Mouse (Mus musculus): ENCODE results near the gene Gm9045. TPM values are rescaled to one million over a fixed set of nuclear protein-coding genes. Genes with fewer than 3 reads are reported as not detected.
"Not testable (repeated sequence)": the region's sequence is repeated elsewhere in the genome, so short reads cannot be mapped to it uniquely, and the experiment has no call there.

Gene Gm9045
- polyA plus RNA-seq, 1 experiment from 2014 or later, result not detected

DNA sequence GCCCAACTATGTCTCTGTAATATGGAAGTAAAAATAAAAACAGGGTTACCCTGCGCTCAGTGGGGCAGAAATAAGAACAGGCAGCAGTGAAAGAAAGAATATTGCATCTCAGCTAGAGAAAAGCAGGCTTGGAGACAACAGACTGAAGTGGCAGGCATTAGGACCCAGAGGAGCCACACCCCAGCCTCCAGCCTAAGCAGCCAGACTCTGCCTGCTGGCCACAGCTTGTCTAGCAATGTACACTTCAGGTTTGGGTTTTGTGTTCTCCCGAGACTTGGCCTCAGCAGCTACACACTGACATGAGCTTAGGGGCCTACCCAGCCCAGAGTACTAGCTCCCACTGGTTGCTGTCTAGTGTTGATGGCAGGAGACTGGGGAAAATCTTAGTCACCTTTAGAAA lies 35.5 kb downstream of the Gm9045 start:
- not testable (repeated sequence) for ATAC-seq (ENCODE audit: low FRiP score, low TSS enrichment); H3K36me3 ChIP-seq (ENCODE audit: control insufficient read depth, insufficient read depth, low read length); H3K27ac ChIP-seq (ENCODE audit: low read depth, low read length); H3K4me2 ChIP-seq (replicated peaks; ENCODE audit: low read depth, low read length); H3K4me3 ChIP-seq (ENCODE audit: low read length); H3K4me1 ChIP-seq (ENCODE audit: control insufficient read depth, insufficient read depth, low read length); H3K9ac ChIP-seq (ENCODE audit: low read depth, low read length); H3K27me3 ChIP-seq (ENCODE audit: control insufficient read depth, insufficient read depth, low read length); H3K9me3 ChIP-seq (ENCODE audit: control insufficient read depth, low read length)
- 47% methylated on average over 2 of the region's 2 CpGs for WGBS

DNA sequence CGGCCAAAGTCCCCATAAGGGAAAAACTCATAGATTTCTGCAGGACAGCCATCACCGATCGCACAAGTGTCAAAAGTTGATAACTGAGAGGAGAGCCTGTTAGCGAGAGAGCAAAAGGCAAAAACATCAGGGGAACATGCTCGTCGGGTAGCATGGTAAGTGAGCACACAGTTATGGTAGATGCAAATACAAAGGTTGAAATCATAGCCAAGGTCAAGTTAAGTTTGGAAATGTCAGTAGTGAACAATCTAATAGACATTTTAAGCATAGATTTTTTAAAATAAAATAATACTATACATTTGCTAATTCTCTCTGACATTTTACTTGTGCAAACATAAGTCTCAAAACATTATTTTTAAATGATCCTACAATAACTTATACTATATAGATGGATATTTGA lies 42.7 kb downstream of the Gm9045 start, which contains the start of gene Iltifb:
Gene Iltifb, minus strand, starts transcription at position 101 of the 400 bp plus-strand sequence.
- H3K4me2 ChIP-seq (replicated peaks; ENCODE audit: low read depth, low read length), result no peak within 1 kb of the TSS
- 93% methylated on average over 6 of the region's 6 CpGs for WGBS
- no peak within 1 kb of the TSS for H3K9ac ChIP-seq (ENCODE audit: low read depth, low read length)
- H3K4me3 ChIP-seq (ENCODE audit: low read length), result no peak within 1 kb of the TSS
- no peaks in the 10 kb centered on the region for H3K36me3 ChIP-seq (ENCODE audit: control insufficient read depth, insufficient read depth, low read length)
- H3K9me3 ChIP-seq (ENCODE audit: control insufficient read depth, low read length), result no peaks in the 10 kb centered on the region
- no peak for ATAC-seq (ENCODE audit: low FRiP score, low TSS enrichment)
- H3K4me1 ChIP-seq (ENCODE audit: control insufficient read depth, insufficient read depth, low read length), result no peaks in the 10 kb centered on the region
- H3K27me3 ChIP-seq (ENCODE audit: control insufficient read depth, insufficient read depth, low read length), result no peaks in the 10 kb centered on the region
- no peak within 1 kb of the TSS for H3K27ac ChIP-seq (ENCODE audit: low read depth, low read length)

Other genes starting within 250 kb of the Gm9045 start
- 18.3 and 32.2 TPM in 2 replicates for gene Mdm1, start 196.0 kb downstream of the Gm9045 start, polyA plus RNA-seq (2014; fragmentation: Nextera tagmentation; extraction: Ambion mirVana)
- not detected in 2 replicates for gene Il22, start 132.9 kb downstream of the Gm9045 start, polyA plus RNA-seq (2014; fragmentation: Nextera tagmentation; extraction: Ambion mirVana)
- not detected in 2 replicates for gene Gm32717, start 97.1 kb downstream of the Gm9045 start, polyA plus RNA-seq (2014; fragmentation: Nextera tagmentation; extraction: Ambion mirVana)
- gene Gm32802, start 79.1 kb downstream of the Gm9045 start, polyA plus RNA-seq (2014; fragmentation: Nextera tagmentation; extraction: Ambion mirVana), result not detected in 2 replicates
- gene Iltifb, start 42.8 kb downstream of the Gm9045 start, polyA plus RNA-seq (2014; fragmentation: Nextera tagmentation; extraction: Ambion mirVana), result not detected in 2 replicates
- not detected in 2 replicates for gene Gm9040, start 10.9 kb downstream of the Gm9045 start, polyA plus RNA-seq (2014; fragmentation: Nextera tagmentation; extraction: Ambion mirVana)
- not detected in 2 replicates for gene Gm9044, start 5.4 kb downstream of the Gm9045 start, polyA plus RNA-seq (2014; fragmentation: Nextera tagmentation; extraction: Ambion mirVana)
- gene Gm9046, start 5.4 kb upstream of the Gm9045 start, polyA plus RNA-seq (2014; fragmentation: Nextera tagmentation; extraction: Ambion mirVana), result not detected in 2 replicates
- 0.10 TPM in 1 of 2 replicates, not detected in the other for gene Gm9048, start 10.8 kb upstream of the Gm9045 start, polyA plus RNA-seq (2014; fragmentation: Nextera tagmentation; extraction: Ambion mirVana)
- not detected in 2 replicates for gene Gm9049, start 16.3 kb upstream of the Gm9045 start, polyA plus RNA-seq (2014; fragmentation: Nextera tagmentation; extraction: Ambion mirVana)
- not detected in 2 replicates for gene Ifng, start 103.2 kb upstream of the Gm9045 start, polyA plus RNA-seq (2014; fragmentation: Nextera tagmentation; extraction: Ambion mirVana)